Mouse (Mus musculus) cortical plate, adult 2 months (tissue): ENCODE data around the gene Rspo1.

Experiments used
- CTCF ChIP-seq: fragments of 200-500 bp; IDR thresholded peaks from 2 replicates; pipeline ENCODE4 v1.5.1; 2011; ENCODE audit warnings: mild to moderate bottlenecking, control low read depth, low read length; ENCODE audit not compliant: insufficient read depth; ENCODE audit errors: extremely low read depth
- POLR2A ChIP-seq: fragments of 200-500 bp; IDR thresholded peaks from 2 replicates; pipeline ENCODE4 v1.6.1; 2011; ENCODE audit warnings: mild to moderate bottlenecking, low read length, control low read depth; ENCODE audit not compliant: insufficient read depth; ENCODE audit errors: extremely low read depth

DNA sequence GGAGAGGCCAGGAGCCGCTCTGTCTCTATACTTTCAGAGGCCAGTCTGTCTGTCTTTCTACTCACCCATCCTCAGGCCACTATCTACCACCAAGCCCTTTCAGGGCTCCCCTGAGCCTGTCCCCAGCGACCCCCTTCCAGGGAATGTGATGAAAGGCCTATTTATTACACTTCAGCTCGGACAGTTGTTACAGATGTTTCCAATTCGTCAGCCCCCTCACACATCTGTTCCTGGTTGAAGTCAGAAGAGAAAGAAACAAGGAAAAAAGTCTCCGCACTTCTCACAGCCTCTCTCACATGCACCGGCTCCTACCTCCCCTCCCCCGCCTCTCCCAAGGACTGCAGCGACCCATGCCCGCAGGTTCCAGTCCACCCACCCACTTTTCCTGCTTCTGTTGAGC lies 13.9 kb upstream of the Rspo1 start:
- no peak for TF ChIP-seq CTCF
- TF ChIP-seq POLR2A, result no peak
